Mouse (Mus musculus): Measurements from ENCODE around the gene Ctdsp2. TPM values are rescaled to one million over a fixed set of nuclear protein-coding genes. Genes with fewer than 3 reads are reported as not detected.

Gene Ctdsp2
- polyA plus RNA-seq (2015; fragmentation: Nextera tagmentation; extraction: Ambion mirVana): 16.5 and 18.6 TPM in 2 replicates

GRCm38 (mm10) chr10:126978277-126978994 is at the start of gene Ctdsp2:
Ctdsp2 (plus strand) TSS chr10:126978717.
- peak within 1 kb of the TSS; percentile 86 for H3K4me2 ChIP-seq
- peak within 1 kb of the TSS; percentile 95 for H3K4me3 ChIP-seq
- H3K9me3 ChIP-seq: no peaks in the 10 kb centered on the region
- peaks cover 40% of the 10 kb centered on the region for H3K4me1 ChIP-seq
- peak within 1 kb of the TSS; percentile 70 for H3K9ac ChIP-seq
- peak; percentile 92 for ATAC-seq (replicated peaks)
- H3K27ac ChIP-seq: peak within 1 kb of the TSS; percentile 98
- 0 out of 2 replicates have a peak, but pooled peaks cover 3% of the 10 kb centered on the region for H3K27me3 ChIP-seq (replicated peaks)
- WGBS: under 1% methylated on average over 47 of the region's 56 CpGs
- H3K36me3 ChIP-seq (replicated peaks): no peaks in the 10 kb centered on the region

DNA sequence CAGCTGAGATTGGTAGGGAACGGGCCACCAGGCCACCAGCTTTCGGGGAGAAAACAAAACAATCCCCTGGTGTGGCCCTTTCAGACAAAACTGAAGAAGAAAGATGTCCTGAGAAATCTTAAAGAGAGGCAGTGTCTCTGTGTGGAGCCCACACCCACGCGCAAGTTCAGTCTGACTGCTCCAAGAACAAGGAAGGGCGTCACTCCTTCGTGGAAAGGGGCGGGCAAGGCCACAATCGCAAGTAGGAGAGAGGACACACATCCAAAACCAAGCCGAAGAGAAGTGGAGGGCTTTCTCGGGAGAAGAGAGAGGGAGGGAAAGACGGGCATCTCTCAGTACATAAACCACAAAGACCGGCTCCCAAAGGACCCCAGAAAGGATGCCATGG is 49.7 kb upstream of the Ctdsp2 start:
- no peak for ATAC-seq (replicated peaks)
- Histone ChIP-seq H3K4me2 (peak overlapping the region; percentile 92), H3K36me3 (replicated peaks) (no peaks in the 10 kb centered on the region), H3K27ac (no peak overlapping the region), H3K4me1 (peaks cover 39% of the 10 kb centered on the region), H3K9ac (peak overlapping the region; percentile 58), H3K9me3 (no peaks in the 10 kb centered on the region), H3K4me3 (peak overlapping the region; percentile 53), H3K27me3 (replicated peaks) (no peaks in the 10 kb centered on the region)
- WGBS: 20% methylated on average over 12 of the region's 12 CpGs

DNA sequence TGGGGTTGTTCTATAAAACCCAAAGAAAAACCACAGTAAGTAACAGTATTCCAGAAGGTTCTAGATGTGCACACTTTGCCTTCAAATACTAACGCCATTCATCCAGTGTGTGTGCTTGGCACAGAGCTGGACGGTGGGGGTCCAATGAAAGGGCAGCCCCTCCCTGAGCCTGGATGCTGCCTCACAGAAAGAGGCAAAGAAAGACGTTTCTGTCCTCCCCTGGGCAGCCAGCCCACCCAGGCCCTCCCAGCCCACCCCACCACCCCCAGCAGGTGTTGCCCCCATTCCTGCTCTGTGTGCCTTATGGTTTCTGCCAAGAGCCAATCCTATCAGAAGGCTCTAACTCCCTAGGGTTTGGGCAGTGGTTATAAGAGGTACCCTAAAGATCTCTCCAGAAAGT is 49.0 kb upstream of the Ctdsp2 start:
- ATAC-seq (replicated peaks): 0 out of 2 replicates have a peak, but pooled peaks have one; percentile 21
- WGBS: 31% methylated on average over 3 of the region's 3 CpGs
- Histone ChIP-seq H3K27me3 (replicated peaks) (no peaks in the 10 kb centered on the region), H3K4me1 (peaks cover 39% of the 10 kb centered on the region), H3K9me3 (no peaks in the 10 kb centered on the region), H3K4me2 (no peak overlapping the region), H3K27ac (peak overlapping the region; percentile 63; the same call in 1 of the 2 replicates), H3K4me3 (no peak overlapping the region), H3K9ac (no peak overlapping the region), H3K36me3 (replicated peaks) (no peaks in the 10 kb centered on the region)

GRCm38 (mm10) chr10:126930270-126931121 is 48.0 kb upstream of the Ctdsp2 start:
- 26% methylated on average over 15 of the region's 15 CpGs for WGBS
- Histone ChIP-seq H3K4me1 (peaks cover 43% of the 10 kb centered on the region), H3K4me2 (no peak overlapping the region), H3K9me3 (no peaks in the 10 kb centered on the region), H3K4me3 (no peak overlapping the region), H3K36me3 (replicated peaks) (no peaks in the 10 kb centered on the region), H3K27ac (peak overlapping the region; percentile 63), H3K9ac (0 out of 2 replicates have a peak overlapping the region, but pooled peaks have one; percentile 1), H3K27me3 (replicated peaks) (no peaks in the 10 kb centered on the region)
- ATAC-seq (replicated peaks): peak; percentile 34; the same call in 1 of the 2 replicates

DNA sequence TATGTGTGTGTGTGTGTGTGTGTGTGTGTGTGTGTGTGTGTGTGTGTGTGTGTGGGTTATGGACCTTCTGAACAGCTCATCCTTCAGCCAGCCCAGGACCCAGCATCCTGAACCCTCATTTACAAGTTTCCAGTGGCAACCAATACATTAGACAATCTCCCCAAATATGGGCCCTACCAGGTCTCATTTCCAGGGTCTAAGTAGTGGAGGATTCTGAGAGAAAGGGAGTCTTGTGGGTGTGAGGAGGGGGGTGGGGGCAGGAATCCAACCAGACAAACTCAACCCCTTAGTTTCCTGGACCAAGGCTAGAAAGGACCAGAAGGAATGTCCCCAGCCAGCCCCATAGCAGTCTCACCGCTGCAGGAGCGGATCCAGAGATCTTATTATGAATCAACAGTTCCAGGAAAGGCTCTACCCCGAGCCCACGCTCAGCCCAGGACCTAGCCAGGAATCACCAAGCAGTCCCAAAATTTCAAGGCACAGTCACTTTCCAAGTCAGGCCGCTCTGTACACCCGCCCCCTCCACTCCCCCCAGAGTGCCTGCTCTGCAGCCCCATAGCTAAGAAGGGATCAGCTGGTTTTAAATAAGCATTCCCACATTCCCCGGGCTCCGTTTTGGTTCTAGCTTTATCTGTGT is 47.3 kb upstream of the Ctdsp2 start:
- 63% methylated on average over 8 of the region's 8 CpGs for WGBS

DNA sequence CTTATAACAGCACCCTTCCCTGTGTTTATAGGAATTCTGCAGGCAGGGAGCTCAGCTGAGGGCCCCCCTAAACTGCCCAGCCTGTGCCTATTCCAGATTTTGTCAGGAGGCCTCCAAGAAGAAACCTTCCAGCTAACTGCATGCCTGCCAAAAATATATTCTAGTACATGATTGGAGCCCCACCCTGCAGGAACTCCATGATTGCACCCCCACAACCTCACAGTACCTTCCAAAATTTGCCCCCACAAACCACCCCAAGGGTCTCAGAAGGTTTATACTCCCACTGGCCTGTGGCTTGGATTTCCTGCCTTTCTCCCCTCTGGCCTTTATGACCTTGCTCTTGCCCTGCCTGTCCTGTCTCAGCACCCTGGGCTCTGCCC is 46.8 kb upstream of the Ctdsp2 start:
- no peaks in the 10 kb centered on the region for H3K36me3 ChIP-seq (replicated peaks)
- peak overlapping the region; percentile 55 for H3K27ac ChIP-seq
- H3K9me3 ChIP-seq: no peaks in the 10 kb centered on the region
- H3K4me3 ChIP-seq: no peak overlapping the region
- H3K9ac ChIP-seq: no peak overlapping the region
- no peaks in the 10 kb centered on the region for H3K27me3 ChIP-seq (replicated peaks)
- H3K4me1 ChIP-seq: peaks cover 43% of the 10 kb centered on the region
- H3K4me2 ChIP-seq: no peak overlapping the region
- no peak for ATAC-seq (replicated peaks)

More for the DNA sequence above, 47.3 kb upstream of the Ctdsp2 start:
- peaks cover 43% of the 10 kb centered on the region for H3K4me1 ChIP-seq
- no peak overlapping the region for H3K4me3 ChIP-seq
- no peak overlapping the region for H3K4me2 ChIP-seq
- H3K27ac ChIP-seq: peak overlapping the region; percentile 55
- H3K9me3 ChIP-seq: no peaks in the 10 kb centered on the region
- no peaks in the 10 kb centered on the region for H3K27me3 ChIP-seq (replicated peaks)
- ATAC-seq (replicated peaks): no peak
- no peak overlapping the region for H3K9ac ChIP-seq
- H3K36me3 ChIP-seq (replicated peaks): no peaks in the 10 kb centered on the region

GRCm38 (mm10) chr10:126934561-126934960 is 44.0 kb upstream of the Ctdsp2 start:
- Histone ChIP-seq H3K27me3 (replicated peaks) (no peaks in the 10 kb centered on the region), H3K4me3 (no peak overlapping the region), H3K9ac (no peak overlapping the region), H3K27ac (no peak overlapping the region), H3K4me1 (peaks cover 15% of the 10 kb centered on the region), H3K9me3 (no peaks in the 10 kb centered on the region), H3K36me3 (replicated peaks) (no peaks in the 10 kb centered on the region), H3K4me2 (no peak overlapping the region)
- WGBS: 92% methylated on average over 13 of the region's 13 CpGs
- ATAC-seq (replicated peaks): no peak

GRCm38 (mm10) chr10:126935121-126935520 is 43.4 kb upstream of the Ctdsp2 start:
- 80% methylated on average over 8 of the region's 8 CpGs for whole genome bisulfite sequencing

DNA sequence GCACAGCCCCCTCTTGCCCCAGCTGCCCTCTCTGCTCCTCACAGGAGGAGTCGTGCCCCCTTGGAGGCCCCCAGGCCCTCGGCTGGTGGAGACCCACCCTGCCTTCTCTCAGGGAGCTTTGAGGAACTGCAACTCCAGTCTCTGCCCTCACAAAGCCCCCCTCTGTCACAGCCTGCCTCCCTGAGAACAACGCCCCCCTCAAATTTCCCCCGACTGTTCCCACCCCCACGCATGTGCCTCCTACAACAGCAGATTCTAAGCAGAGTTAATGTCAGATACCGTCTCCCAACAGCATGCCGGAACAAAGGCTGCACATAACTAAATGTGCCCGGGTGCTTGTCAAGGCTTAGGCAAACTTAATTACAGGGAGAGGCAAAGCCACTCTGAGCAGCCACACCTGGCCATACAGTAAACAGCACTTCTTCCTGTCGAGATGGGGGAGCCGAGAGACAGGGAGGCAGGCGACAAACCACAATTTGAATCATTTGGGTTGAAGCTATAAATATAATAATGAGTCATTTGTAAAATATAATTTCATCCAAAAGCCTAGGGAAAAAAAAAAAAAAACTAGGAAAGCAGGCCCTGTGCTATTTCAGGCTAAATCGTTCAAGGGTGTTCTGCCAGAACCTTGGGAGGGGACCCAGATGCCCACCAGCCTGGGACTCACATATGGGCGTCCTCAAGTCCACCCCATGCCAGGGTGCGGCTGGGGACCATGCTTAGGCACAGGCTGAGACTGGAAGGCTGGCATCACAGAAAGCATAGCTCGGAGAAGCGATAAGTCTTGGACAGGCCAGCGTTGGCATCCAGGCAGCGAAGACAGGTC is 42.7 kb upstream of the Ctdsp2 start:
- Histone ChIP-seq H3K4me3 (no peak overlapping the region), H3K9me3 (no peaks in the 10 kb centered on the region), H3K4me1 (peaks cover 5% of the 10 kb centered on the region), H3K9ac (no peak overlapping the region), H3K27me3 (replicated peaks) (no peaks in the 10 kb centered on the region), H3K27ac (no peak overlapping the region), H3K36me3 (replicated peaks) (no peaks in the 10 kb centered on the region), H3K4me2 (no peak overlapping the region)
- WGBS: 62% methylated on average over 18 of the region's 18 CpGs
- no peak for ATAC-seq (replicated peaks)

More at GRCm38 (mm10) chr10:126935121-126935520, 43.4 kb upstream of the Ctdsp2 start:
- Histone ChIP-seq H3K9ac (no peak overlapping the region), H3K9me3 (no peaks in the 10 kb centered on the region), H3K4me1 (peaks cover 11% of the 10 kb centered on the region), H3K36me3 (replicated peaks) (no peaks in the 10 kb centered on the region), H3K27me3 (replicated peaks) (no peaks in the 10 kb centered on the region), H3K27ac (no peak overlapping the region), H3K4me2 (no peak overlapping the region), H3K4me3 (no peak overlapping the region)
- no peak for ATAC-seq (replicated peaks)

DNA sequence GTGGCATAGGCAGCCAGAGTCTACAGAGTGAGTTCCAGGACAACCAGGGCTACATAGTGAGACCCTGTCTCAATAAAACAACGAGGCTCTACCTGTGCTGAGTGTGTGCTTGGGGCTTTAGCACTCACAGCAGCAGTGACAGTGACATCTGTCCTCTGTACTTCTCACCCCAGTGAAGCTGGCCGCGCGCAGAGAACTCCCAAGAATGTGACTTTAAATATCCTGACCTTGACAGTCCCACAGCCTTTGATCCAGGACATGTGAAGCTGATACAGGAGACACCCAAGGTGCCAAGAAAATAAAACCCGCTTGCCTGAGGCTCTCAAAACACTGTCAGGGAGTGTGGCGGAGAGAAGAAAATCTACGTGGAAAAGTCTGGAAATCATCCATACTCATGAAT is 37.6 kb upstream of the Ctdsp2 start:
- WGBS: 77% methylated on average over 7 of the region's 7 CpGs
- no peak overlapping the region for H3K27ac ChIP-seq
- no peak overlapping the region for H3K4me2 ChIP-seq
- no peaks in the 10 kb centered on the region for H3K4me1 ChIP-seq
- ATAC-seq (replicated peaks): no peak
- H3K27me3 ChIP-seq (replicated peaks): no peaks in the 10 kb centered on the region
- no peaks in the 10 kb centered on the region for H3K9me3 ChIP-seq
- no peaks in the 10 kb centered on the region for H3K36me3 ChIP-seq (replicated peaks)
- no peak overlapping the region for H3K4me3 ChIP-seq
- no peak overlapping the region for H3K9ac ChIP-seq

DNA sequence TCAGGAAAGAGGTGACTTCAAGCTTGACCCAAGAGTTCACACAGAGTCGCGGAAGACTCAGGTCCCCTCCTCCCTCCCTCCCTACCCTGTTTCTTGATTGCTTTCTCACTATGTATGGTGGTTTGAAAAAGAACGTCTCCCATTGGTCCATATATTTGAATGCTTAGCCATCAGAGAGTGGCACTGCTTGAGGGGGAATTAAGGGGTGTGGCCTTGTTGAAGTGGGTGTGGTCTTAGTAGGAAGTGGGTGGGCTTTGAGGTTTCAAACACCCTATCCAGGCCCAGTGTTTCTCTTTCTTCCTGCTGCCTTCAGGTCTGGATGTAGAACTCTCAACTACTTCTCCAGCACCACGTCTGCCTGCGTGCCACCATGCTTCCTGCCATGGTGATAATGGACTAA is 33.0 kb upstream of the Ctdsp2 start:
- Histone ChIP-seq H3K9ac (no peak overlapping the region), H3K27me3 (replicated peaks) (no peaks in the 10 kb centered on the region), H3K9me3 (no peaks in the 10 kb centered on the region), H3K36me3 (replicated peaks) (no peaks in the 10 kb centered on the region), H3K4me3 (no peak overlapping the region), H3K27ac (no peak overlapping the region), H3K4me2 (no peak overlapping the region), H3K4me1 (no peaks in the 10 kb centered on the region)
- WGBS: 90% methylated on average over 5 of the region's 5 CpGs
- ATAC-seq (replicated peaks): no peak

Data from midbrain, embryonic 15.5 days (tissue).